Mouse (Mus musculus) olfactory bulb, adult 2 months (tissue): Measurements from ENCODE around the gene Tenm2.

ENCODE experiments used
- CTCF ChIP-seq: fragments of 200-500 bp; IDR thresholded peaks from 2 replicates; pipeline ENCODE4 v1.5.1; 2012; ENCODE audit warnings: low read depth, mild to moderate bottlenecking, low read length, moderate library complexity; ENCODE audit not compliant: insufficient read depth
- POLR2A ChIP-seq: fragments of 200-500 bp; IDR thresholded peaks from 2 replicates; pipeline ENCODE4 v1.6.1; 2012; ENCODE audit warnings: mild to moderate bottlenecking, low read depth, low read length, moderate library complexity; ENCODE audit not compliant: insufficient read depth

DNA sequence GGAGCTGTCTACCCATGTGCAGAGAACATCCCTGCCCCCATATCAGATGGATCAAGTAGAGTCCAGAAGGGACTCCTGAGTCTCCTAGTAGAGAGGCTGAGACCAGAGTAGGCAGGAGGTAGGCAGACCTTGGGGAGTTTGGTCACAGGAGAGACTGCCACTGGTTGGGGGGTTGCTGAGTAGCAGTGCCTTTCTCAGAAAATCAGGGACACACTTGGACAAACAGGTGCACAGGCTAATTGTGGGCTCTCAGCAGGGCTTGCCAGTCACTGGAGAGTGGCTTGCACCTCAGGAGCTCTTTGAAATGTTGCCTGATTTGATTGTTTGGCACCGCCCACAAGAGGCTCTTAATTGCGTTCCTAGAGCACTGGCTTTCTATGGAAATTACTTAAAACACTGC is 885.9 kb downstream of the Tenm2 start:
- no peak for TF ChIP-seq CTCF
- TF ChIP-seq POLR2A, result no peak
